Mouse (Mus musculus) intestine, embryonic 16.5 days (tissue): Measurements from ENCODE around the gene Tm6sf2. TPM values are rescaled to one million over a fixed set of nuclear protein-coding genes. Genes with fewer than 3 reads are reported as not detected.

Source experiments
- ATAC-seq: fragments of 200-750 bp; cut with Nextera tagmentation; 2 replicates; pipeline ENCODE4 v1.8.0; 2017; ENCODE audit warnings: moderate TSS enrichment, moderate library complexity
- H3K27ac ChIP-seq: fragments of 300-500 bp; sonication (generic); 2 replicates; pipeline ENCODE4 v1.5.1; 2014; ENCODE audit warnings: mild to moderate bottlenecking, low read length
- H3K27me3 ChIP-seq: fragments of 300-500 bp; sonication (generic); replicated peaks from 2 replicates; pipeline ENCODE4 v1.6.1; 2014; ENCODE audit warnings: low read length, control low read depth, mixed read lengths; ENCODE audit not compliant: control insufficient read depth, insufficient read depth
- H3K36me3 ChIP-seq: fragments of 300-500 bp; sonication (generic); 2 replicates; pipeline ENCODE4 v1.6.1; 2014; ENCODE audit warnings: low read length, control low read depth; ENCODE audit not compliant: control insufficient read depth, insufficient read depth
- H3K4me1 ChIP-seq: fragments of 300-500 bp; sonication (generic); 2 replicates; pipeline ENCODE4 v1.6.1; 2014; ENCODE audit warnings: low read length, control low read depth, mixed read lengths; ENCODE audit not compliant: control insufficient read depth, insufficient read depth
- H3K4me2 ChIP-seq: fragments of 300-500 bp; sonication (generic); 2 replicates; pipeline ENCODE4 v1.6.1; 2014; ENCODE audit warnings: low read depth, low read length, control low read depth
- H3K4me3 ChIP-seq: fragments of 300-500 bp; sonication (generic); 2 replicates; pipeline ENCODE4 v1.5.1; 2014; ENCODE audit warnings: mild to moderate bottlenecking, low read length
- H3K9ac ChIP-seq: fragments of 300-500 bp; sonication (generic); 2 replicates; pipeline ENCODE4 v1.6.1; 2014; ENCODE audit warnings: low read depth, low read length
- H3K9me3 ChIP-seq: fragments of 300-500 bp; sonication (generic); 2 replicates; pipeline ENCODE4 v1.6.1; 2016; ENCODE audit warnings: low read length, control low read depth; ENCODE audit not compliant: control insufficient read depth
- WGBS: fragments of 180-500 bp; shearing (Covaris S2); extraction: QIAGEN DNeasy Blood & Tissue Kit; methylation state at CpG from one replicate; pipeline ENCODE4 v1.1.7; 2014; 5-methylcytosine and 5-hydroxymethylcytosine counted together
- polyA plus RNA-seq: library from polyadenylated mRNA; unstranded; fragments of >200 nt; fragmentation: Nextera tagmentation; extraction: Ambion mirVana; gene quantifications from 2 replicates; pipeline ENCODE4 v1.2.1, GENCODE M21; 2015

Gene Tm6sf2
- polyA plus RNA-seq, 1 experiment from 2014 or later = 106 TPM

GRCm38 (mm10) chr8:70111192-70111795 is 38.6 kb downstream of the Tm6sf2 start:
- WGBS = 45% methylated on average over 23 of the region's 23 CpGs
- peaks cover 47% of the 10 kb centered on the region for H3K27me3 ChIP-seq
- H3K9ac ChIP-seq = no peak overlapping the region
- H3K4me2 ChIP-seq = no peak overlapping the region
- H3K4me1 ChIP-seq = no peaks in the 10 kb centered on the region
- no peak overlapping the region for H3K4me3 ChIP-seq
- no peaks in the 10 kb centered on the region for H3K36me3 ChIP-seq
- H3K9me3 ChIP-seq = no peaks in the 10 kb centered on the region
- ATAC-seq = no peak
- H3K27ac ChIP-seq = no peak overlapping the region

- H3K4me1 ChIP-seq = no peaks in the 10 kb centered on the region
- H3K4me2 ChIP-seq = no peak overlapping the region
- H3K36me3 ChIP-seq = no peaks in the 10 kb centered on the region
- peaks cover 52% of the 10 kb centered on the region for H3K27me3 ChIP-seq
- no peak overlapping the region for H3K9ac ChIP-seq
- WGBS = 7% methylated on average over 43 of the region's 43 CpGs
- no peak overlapping the region for H3K27ac ChIP-seq
- H3K4me3 ChIP-seq = no peak overlapping the region
- no peaks in the 10 kb centered on the region for H3K9me3 ChIP-seq
- ATAC-seq = no peak
Observed at GRCm38 (mm10) chr8:70112401-70113016, 39.8 kb downstream of the Tm6sf2 start.

GRCm38 (mm10) chr8:70114488-70114887 is 41.8 kb downstream of the Tm6sf2 start:
- no peaks in the 10 kb centered on the region for H3K36me3 ChIP-seq
- ATAC-seq = no peak
- H3K4me2 ChIP-seq = no peak overlapping the region
- no peaks in the 10 kb centered on the region for H3K4me1 ChIP-seq
- WGBS = 24% methylated on average over 6 of the region's 6 CpGs
- H3K9me3 ChIP-seq = no peaks in the 10 kb centered on the region
- no peak overlapping the region for H3K4me3 ChIP-seq
- peaks cover 70% of the 10 kb centered on the region for H3K27me3 ChIP-seq
- H3K9ac ChIP-seq = no peak overlapping the region
- H3K27ac ChIP-seq = no peak overlapping the region

GRCm38 (mm10) chr8:70114892-70115291 is 42.2 kb downstream of the Tm6sf2 start:
- Histone ChIP-seq H3K9ac (no peak overlapping the region), H3K4me2 (no peak overlapping the region), H3K4me1 (no peaks in the 10 kb centered on the region), H3K27ac (no peak overlapping the region), H3K9me3 (no peaks in the 10 kb centered on the region), H3K27me3 (peaks cover 70% of the 10 kb centered on the region), H3K36me3 (no peaks in the 10 kb centered on the region), H3K4me3 (no peak overlapping the region)
- WGBS = 68% methylated on average over 13 of the region's 13 CpGs
- ATAC-seq = no peak

GRCm38 (mm10) chr8:70117611-70118010 is 44.9 kb downstream of the Tm6sf2 start:
- H3K4me1 ChIP-seq = no peaks in the 10 kb centered on the region
- H3K9ac ChIP-seq = no peak overlapping the region
- H3K4me3 ChIP-seq = no peak overlapping the region
- H3K4me2 ChIP-seq = no peak overlapping the region
- peaks cover 60% of the 10 kb centered on the region for H3K27me3 ChIP-seq
- 7% methylated on average over 9 of the region's 9 CpGs for WGBS
- ATAC-seq = peak; percentile 39; the same call in 1 of the 2 replicates
- no peaks in the 10 kb centered on the region for H3K9me3 ChIP-seq
- H3K27ac ChIP-seq = no peak overlapping the region
- H3K36me3 ChIP-seq = no peaks in the 10 kb centered on the region

GRCm38 (mm10) chr8:70118726-70119700 is 46.3 kb downstream of the Tm6sf2 start:
- H3K4me2 ChIP-seq = no peak overlapping the region
- H3K36me3 ChIP-seq = no peaks in the 10 kb centered on the region
- H3K27me3 ChIP-seq = peaks cover 46% of the 10 kb centered on the region
- H3K4me3 ChIP-seq = no peak overlapping the region
- H3K4me1 ChIP-seq = no peaks in the 10 kb centered on the region
- H3K9ac ChIP-seq = no peak overlapping the region
- no peaks in the 10 kb centered on the region for H3K9me3 ChIP-seq
- ATAC-seq = no peak
- 12% methylated on average over 17 of the region's 17 CpGs for WGBS
- H3K27ac ChIP-seq = no peak overlapping the region

- no peak within 1 kb of the TSS for H3K4me3 ChIP-seq
- H3K4me2 ChIP-seq = peak within 1 kb of the TSS; percentile 14; the same call in 1 of the 2 replicates
- H3K9ac ChIP-seq = no peak within 1 kb of the TSS
- H3K27ac ChIP-seq = no peak within 1 kb of the TSS
- 2% methylated on average over 19 of the region's 19 CpGs for WGBS
- peak; percentile 61; the same call in 1 of the 2 replicates for ATAC-seq
- no peaks in the 10 kb centered on the region for H3K9me3 ChIP-seq
- H3K4me1 ChIP-seq = no peaks in the 10 kb centered on the region
- H3K36me3 ChIP-seq = no peaks in the 10 kb centered on the region
- peaks cover 37% of the 10 kb centered on the region for H3K27me3 ChIP-seq
Observed at GRCm38 (mm10) chr8:70120667-70121066, 47.9 kb downstream of the Tm6sf2 start, which contains the start of gene Ncan. Gene Ncan, minus strand, starts transcription at chr8:70120873.

GRCm38 (mm10) chr8:70122863-70123262 is 50.1 kb downstream of the Tm6sf2 start:
- H3K4me2 ChIP-seq = no peak overlapping the region
- H3K9ac ChIP-seq = no peak overlapping the region
- no peaks in the 10 kb centered on the region for H3K9me3 ChIP-seq
- peaks cover 30% of the 10 kb centered on the region for H3K27me3 ChIP-seq
- H3K4me1 ChIP-seq = no peaks in the 10 kb centered on the region
- WGBS = 57% methylated on average over 2 of the region's 2 CpGs
- no peak overlapping the region for H3K4me3 ChIP-seq
- H3K36me3 ChIP-seq = no peaks in the 10 kb centered on the region
- H3K27ac ChIP-seq = no peak overlapping the region
- peak; percentile 43; the same call in 1 of the 2 replicates for ATAC-seq

GRCm38 (mm10) chr8:70124992-70125391 is 52.3 kb downstream of the Tm6sf2 start:
- Histone ChIP-seq H3K4me2 (no peak overlapping the region), H3K9me3 (no peaks in the 10 kb centered on the region), H3K4me1 (peaks cover 6% of the 10 kb centered on the region), H3K4me3 (no peak overlapping the region), H3K9ac (no peak overlapping the region), H3K36me3 (no peaks in the 10 kb centered on the region), H3K27me3 (peaks cover 13% of the 10 kb centered on the region), H3K27ac (no peak overlapping the region)
- ATAC-seq = no peak
- WGBS = 67% methylated on average over 8 of the region's 8 CpGs
